ENCODE assay signal across 8 mouse cellular contexts in genomic region chr9:58805601-58806318, GRCm38 (mm10). TPM values are rescaled to one million over a fixed set of nuclear protein-coding genes. Genes with fewer than 3 reads are reported as not detected.
DNase-seq lines count a peak whose midpoint lies in the region; TF ChIP-seq lines count a peak whose summit lies in the region.

No protein-coding gene starts in this region.

- intact Hi-C loops in heart, postnatal 36 days (cut with DNase I): no loop called here

- DNase-seq in 3134 (ENCODE audit: extremely low read depth, insufficient read length, low spot score) (peak; percentile 22), R1 (ENCODE audit: low read depth, low spot score) (peak; percentile 63)
- DNase-seq in forebrain, embryonic 10.5 days (ENCODE audit: extremely low spot score, low spot score): peak; percentile 82
- DNase-seq in heart, postnatal 36 days: peak; percentile 57 to 71
- DNase-seq in kidney, postnatal 4 days: peak; percentile 90 to 91
- peak; percentile 52 for DNase-seq in right cerebral cortex, postnatal 4 days
- no peak for DNase-seq in layer of hippocampus, adult 2 months (ENCODE audit: low spot score in 2 of 2)

- peaks cover 35% of the 10 kb centered on the region for H3K27me3 ChIP-seq in forebrain, embryonic 10.5 days (ENCODE audit: poor library complexity, severe bottlenecking)
- H3K27me3 ChIP-seq in megakaryocyte, embryonic 14.5 days (replicated peaks): peaks cover 79% of the 10 kb centered on the region

- peaks cover 19% of the 10 kb centered on the region for H3K4me1 ChIP-seq in forebrain, embryonic 10.5 days
- peaks cover 6% of the 10 kb centered on the region; the same call in 1 of the 2 replicates for H3K4me1 ChIP-seq in megakaryocyte, embryonic 14.5 days

- no peaks in the 10 kb centered on the region for H3K36me3 ChIP-seq in forebrain, embryonic 10.5 days (replicated peaks)
- H3K36me3 ChIP-seq in megakaryocyte, embryonic 14.5 days (replicated peaks; ENCODE audit: low read length): no peaks in the 10 kb centered on the region

- no peaks in the 10 kb centered on the region for H3K9me3 ChIP-seq in forebrain, embryonic 10.5 days
- no peaks in the 10 kb centered on the region for H3K9me3 ChIP-seq in megakaryocyte, embryonic 14.5 days

- peak overlapping the region; percentile 46 for H3K4me3 ChIP-seq in forebrain, embryonic 10.5 days
- H3K4me3 ChIP-seq in megakaryocyte, embryonic 14.5 days (replicated peaks): peak overlapping the region; percentile 59
- H3K4me3 ChIP-seq in layer of hippocampus, adult 2 months: no peak overlapping the region; the same call in 1 of the 2 replicates

- 13% methylated on average over 15 of the region's 15 CpGs for WGBS in forebrain, embryonic 10.5 days

- TF ChIP-seq CTCF in layer of hippocampus, adult 2 months (conservative IDR thresholded peaks at IDR 0.05): no peak

- no peak overlapping the region for H3K27ac ChIP-seq in forebrain, embryonic 10.5 days
- no peak overlapping the region for H3K27ac ChIP-seq in layer of hippocampus, adult 2 months

RNA-seq across cellular contexts. Expression of gene Hcn4, which starts 17.5 kb away (rescaled TPM):
- polyA plus RNA-seq in forebrain, embryonic 10.5 days (2016; fragmentation: Nextera tagmentation; extraction: Ambion mirVana): 0.17 and 0.30 TPM in 2 replicates
- total RNA-seq in heart, postnatal 36 days (2021): 1 to 10 TPM; 6.2 to 7.2 TPM
- polyA plus RNA-seq in megakaryocyte, embryonic 14.5 days (2012; ENCODE audit: insufficient read depth, low replicate concordance): not detected in 2 replicates
- 1 to 10 TPM; 1.3 to 1.7 TPM for total RNA-seq in layer of hippocampus, adult 2 months (2021)

Comparison
In these comparisons a context has a peak if more than half of its experiments do, and no peak if none do; other contexts are left out.
1. DNase-seq: peak in 3134 (single experiment), R1 (single experiment), forebrain, embryonic 10.5 days (single experiment), heart, postnatal 36 days (2 of 2), kidney, postnatal 4 days (2 of 2) and right cerebral cortex, postnatal 4 days (single experiment); none in layer of hippocampus, adult 2 months (0 of 2).